Mouse (Mus musculus) kidney, adult 2 months (tissue): Measurements from ENCODE around the gene Avl9.

Source experiments
- CTCF ChIP-seq: fragments of 200-500 bp; conservative IDR thresholded peaks from 2 replicates; pipeline ENCODE4 v1.5.1; 2011; ENCODE audit warnings: low read depth, mild to moderate bottlenecking, control low read depth, low read length, moderate library complexity, mixed read lengths; ENCODE audit not compliant: insufficient read depth, insufficient read length
- POLR2A ChIP-seq: fragments of 200-500 bp; IDR thresholded peaks from one replicate; pipeline ENCODE4 v1.6.1; 2011; ENCODE audit warnings: low read depth, low read length, control low read depth

DNA sequence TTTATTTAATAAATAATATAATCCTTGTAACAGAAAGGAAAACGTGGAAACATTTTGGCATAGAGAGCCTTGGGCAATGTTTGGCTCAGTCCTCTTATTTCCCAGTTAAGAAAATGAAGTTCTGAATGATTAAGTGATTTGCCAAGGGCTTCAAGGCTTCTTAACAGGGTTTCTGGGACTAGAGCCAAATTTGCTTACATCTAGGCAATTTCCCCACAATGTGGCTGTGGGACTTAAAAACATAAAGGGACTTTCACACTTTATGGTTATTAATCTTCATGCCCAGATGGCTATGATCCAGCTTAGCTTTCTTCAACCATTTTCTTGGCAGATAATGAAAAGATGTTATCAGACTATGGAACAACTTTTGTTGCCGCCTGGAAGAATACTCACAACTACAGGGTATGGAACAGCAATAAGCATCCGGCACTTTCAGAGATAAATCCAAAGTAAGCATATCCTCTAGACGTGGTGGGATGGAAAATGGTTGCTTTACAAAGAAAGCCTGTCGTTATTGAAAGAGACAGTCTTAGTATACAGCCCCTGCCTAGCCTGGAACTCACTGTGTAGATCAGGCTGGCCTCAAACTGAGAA is 31.3 kb downstream of the Avl9 start:
- no peak for TF ChIP-seq CTCF
- TF ChIP-seq POLR2A = no peak
